Mouse (Mus musculus) embryonic fibroblast, embryonic 13.5 days (primary cell): Measurements from ENCODE around the gene Plcl1. TPM values are rescaled to one million over a fixed set of nuclear protein-coding genes. Genes with fewer than 3 reads are reported as not detected.
A peak's percentile ranks its signal among the peaks of the same experiment; 100 is the strongest.
"Not testable (repeated sequence)": the region's sequence is repeated elsewhere in the genome, so short reads cannot be mapped to it uniquely, and the experiment has no call there.

ENCODE experiments used
- H3K27ac ChIP-seq: 2 replicates; pipeline ENCODE4 v1.5.1; 2012; ENCODE audit warnings: low read length, control low read depth, inconsistent platforms; ENCODE audit not compliant: insufficient read depth
- H3K4me1 ChIP-seq: 2 replicates; pipeline ENCODE4 v1.6.1; 2011; ENCODE audit warnings: low read length; ENCODE audit not compliant: control insufficient read depth, insufficient read depth
- H3K4me3 ChIP-seq: 2 replicates; pipeline ENCODE4 v1.5.1; 2011; ENCODE audit warnings: mild to moderate bottlenecking, control low read depth, low read length; ENCODE audit not compliant: insufficient read depth
- CTCF ChIP-seq: IDR thresholded peaks from 2 replicates; pipeline ENCODE4 v1.5.1; 2011; ENCODE audit warnings: mild to moderate bottlenecking, control low read depth, low read length, moderate library complexity, borderline replicate concordance; ENCODE audit not compliant: insufficient read depth
- POLR2A ChIP-seq: IDR thresholded peaks from 2 replicates; pipeline ENCODE4 v1.6.1; 2011; ENCODE audit warnings: low read depth, mild to moderate bottlenecking, control low read depth, low read length, moderate library complexity
- polyA plus RNA-seq: library from polyadenylated mRNA; stranded (reverse); fragments of >200 nt; gene quantifications from 2 replicates; pipeline ENCODE4 v1.2.4, GENCODE M21; 2011; ENCODE audit warnings: low read depth; ENCODE audit not compliant: missing spikeins, insufficient read length

Plcl1 gene
- polyA plus RNA-seq, 1 experiment, result 10.9 TPM

DNA sequence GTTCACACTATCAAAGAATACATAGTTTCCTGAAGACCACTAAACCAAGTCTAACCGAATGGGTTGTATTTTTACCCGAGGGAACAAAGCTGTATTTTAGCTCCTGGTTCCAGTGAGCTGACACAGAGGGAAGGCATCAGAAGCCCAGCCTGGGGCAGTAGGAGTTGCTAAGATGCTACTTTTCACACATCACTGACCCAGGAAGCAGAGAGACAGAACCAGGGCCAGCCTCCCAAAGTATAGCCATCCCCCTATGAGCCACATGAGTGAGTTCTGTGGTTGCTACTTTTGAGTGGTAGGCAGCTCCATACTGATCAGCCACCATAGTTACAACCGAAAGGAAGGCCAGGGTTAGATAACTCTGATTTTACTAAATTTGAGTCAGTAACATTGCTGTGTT lies 106.4 kb downstream of the Plcl1 start:
- Histone ChIP-seq H3K4me1 (no peaks in the 10 kb centered on the region), H3K27ac (no peak overlapping the region), H3K4me3 (no peak overlapping the region)
- TF ChIP-seq CTCF, result no peak
- no peak for TF ChIP-seq POLR2A

DNA sequence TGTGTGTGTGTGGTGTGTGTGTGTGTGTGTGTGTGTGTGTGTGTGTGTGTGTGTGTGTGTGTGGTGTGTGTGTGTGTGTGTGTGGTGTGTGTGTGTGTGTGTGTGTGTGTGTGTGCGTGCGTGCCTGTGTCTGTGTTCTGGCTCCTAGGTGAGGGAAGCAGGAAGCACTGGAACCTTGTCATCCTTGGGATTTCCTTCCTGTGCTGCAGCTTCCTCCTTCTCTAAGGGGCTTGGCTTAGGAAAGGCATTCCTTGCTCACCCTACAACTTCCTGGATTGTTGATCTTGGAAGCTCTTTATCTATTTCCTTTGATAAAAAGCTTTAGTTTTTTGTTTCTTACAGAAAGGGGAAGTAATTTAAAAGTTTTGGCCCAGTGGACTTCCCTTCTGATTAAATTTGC lies 107.1 kb downstream of the Plcl1 start:
- not testable (repeated sequence) for H3K4me3 ChIP-seq, H3K27ac ChIP-seq, H3K4me1 ChIP-seq

DNA sequence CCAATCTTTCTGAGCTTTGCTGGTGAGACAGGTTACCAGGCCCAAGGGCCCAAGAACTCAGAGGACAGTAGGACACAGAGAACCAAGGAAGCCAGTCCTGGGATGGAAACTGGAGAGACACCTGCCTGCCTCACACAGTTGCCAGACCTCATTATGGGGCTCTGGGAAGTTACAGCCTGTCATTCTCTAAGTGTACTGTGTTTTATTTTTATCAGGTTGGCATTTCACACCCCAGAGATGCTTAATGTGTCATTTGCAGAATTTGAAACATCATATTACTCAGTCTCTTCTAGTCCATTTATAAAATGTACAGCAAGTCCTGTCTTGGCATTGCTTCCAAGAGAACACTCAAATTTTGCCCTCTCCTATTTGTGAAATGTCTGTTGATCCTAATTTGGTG lies 111.5 kb downstream of the Plcl1 start:
- no peak overlapping the region for H3K4me3 ChIP-seq
- TF ChIP-seq POLR2A, result no peak
- TF ChIP-seq CTCF, result no peak
- H3K27ac ChIP-seq, result no peak overlapping the region
- no peaks in the 10 kb centered on the region for H3K4me1 ChIP-seq

DNA sequence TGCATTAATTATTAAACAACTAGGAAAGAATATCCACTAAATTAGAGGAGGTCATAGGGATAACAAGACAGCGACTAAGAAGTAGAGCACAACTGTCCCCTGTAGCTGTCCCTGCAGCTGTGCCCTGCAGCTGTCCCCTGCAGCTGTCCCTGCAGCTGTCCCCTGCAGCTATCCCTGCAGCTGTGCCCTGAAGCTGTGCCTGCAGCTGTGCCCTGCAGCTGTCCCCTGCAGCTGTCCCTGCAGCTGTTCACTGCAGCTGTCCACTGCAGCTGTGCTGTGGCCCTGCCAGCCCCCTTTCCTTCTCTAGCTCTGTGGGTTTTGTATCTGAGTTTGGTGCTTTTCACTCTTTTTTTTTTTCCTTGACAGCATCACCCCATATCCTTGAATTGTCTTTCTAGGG lies 118.2 kb downstream of the Plcl1 start:
- H3K4me1 ChIP-seq, result peaks cover 3% of the 10 kb centered on the region
- H3K4me3 ChIP-seq, result no peak overlapping the region
- H3K27ac ChIP-seq, result no peak overlapping the region
- TF ChIP-seq CTCF, result no peak
- no peak for TF ChIP-seq POLR2A

DNA sequence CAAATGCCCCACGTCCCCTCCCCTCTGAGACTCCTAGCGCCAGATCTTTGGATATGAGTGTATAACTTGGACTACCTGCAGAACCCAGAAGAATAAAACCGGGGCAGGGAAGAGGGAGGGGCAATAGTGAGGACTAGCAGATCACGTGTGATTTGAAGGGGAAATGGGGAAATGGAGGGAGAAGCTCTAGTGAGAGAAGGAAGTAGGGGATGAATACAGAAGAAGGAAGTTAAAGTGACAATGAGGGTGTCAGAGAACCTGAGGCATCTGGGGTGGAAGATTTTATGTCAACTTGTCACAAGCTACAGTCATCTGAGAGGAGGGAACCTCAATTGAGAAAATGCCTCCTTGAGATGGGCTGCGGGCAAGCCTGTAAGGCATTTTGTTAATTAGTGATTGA lies 119.4 kb downstream of the Plcl1 start:
- H3K27ac ChIP-seq, result no peak overlapping the region
- no peak overlapping the region for H3K4me3 ChIP-seq
- H3K4me1 ChIP-seq, result peaks cover 10% of the 10 kb centered on the region
- TF ChIP-seq POLR2A (no peak), CTCF (no peak)

DNA sequence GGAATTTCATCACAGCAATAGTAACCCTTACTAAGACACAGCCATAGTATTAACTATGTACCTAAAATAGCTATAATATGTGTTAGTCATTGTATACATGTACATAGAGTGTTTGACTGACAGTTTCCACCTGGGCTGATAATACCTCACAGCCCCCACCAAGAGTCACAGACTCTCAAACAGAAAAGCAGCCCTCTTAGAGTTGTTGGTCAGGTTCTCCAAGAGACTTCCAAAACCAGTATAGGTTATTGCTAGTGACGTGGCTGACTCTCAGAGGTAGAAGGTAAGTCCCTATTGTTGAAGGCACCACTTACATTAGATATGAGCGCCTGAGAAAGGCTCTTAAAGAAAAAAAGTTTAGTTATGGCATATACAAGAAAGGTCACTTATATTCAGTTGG lies 120.0 kb downstream of the Plcl1 start:
- Histone ChIP-seq H3K4me1 (peaks cover 12% of the 10 kb centered on the region), H3K4me3 (no peak overlapping the region), H3K27ac (no peak overlapping the region)
- TF ChIP-seq POLR2A (no peak), CTCF (no peak)

DNA sequence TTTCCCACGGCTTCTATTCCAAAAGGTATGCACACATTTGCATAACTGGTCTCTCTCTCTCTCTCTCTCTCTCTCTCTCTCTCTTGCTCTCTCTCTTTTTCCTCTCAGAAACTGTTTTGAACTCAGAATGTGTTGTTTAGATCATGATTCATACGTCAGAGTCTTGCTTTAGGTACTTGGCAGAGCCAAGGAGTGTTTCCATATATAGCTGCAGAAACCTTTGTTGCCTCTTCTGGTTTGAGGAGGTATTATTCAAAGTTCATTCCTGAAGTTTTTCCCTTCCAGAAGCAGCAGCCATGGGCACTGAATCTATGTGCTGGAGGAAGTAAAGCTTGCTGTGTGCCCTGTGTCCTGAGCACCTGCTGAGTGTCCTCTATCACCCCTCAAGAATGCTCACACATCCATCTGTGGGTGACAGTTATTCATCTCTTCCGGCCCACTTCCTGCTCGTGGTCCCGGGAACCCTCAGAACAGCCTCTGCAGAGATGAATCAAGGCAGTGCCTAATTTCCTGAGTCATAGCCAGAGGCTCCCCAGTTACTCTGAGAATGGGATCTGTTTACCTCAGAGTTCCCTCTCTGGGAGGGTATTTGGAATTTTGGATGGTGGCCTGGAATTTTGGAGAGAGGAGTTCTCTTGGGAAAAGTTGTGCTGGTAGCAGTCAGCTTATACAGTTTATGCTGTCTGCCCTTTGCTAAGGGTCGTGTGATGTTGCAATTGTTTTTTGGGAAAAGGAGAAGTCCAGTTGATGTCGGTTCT lies 123.0 kb downstream of the Plcl1 start:
- Histone ChIP-seq H3K4me3 (no peak overlapping the region), H3K4me1 (peaks cover 19% of the 10 kb centered on the region), H3K27ac (peak overlapping the region; percentile 93)
- no peak for TF ChIP-seq POLR2A

DNA sequence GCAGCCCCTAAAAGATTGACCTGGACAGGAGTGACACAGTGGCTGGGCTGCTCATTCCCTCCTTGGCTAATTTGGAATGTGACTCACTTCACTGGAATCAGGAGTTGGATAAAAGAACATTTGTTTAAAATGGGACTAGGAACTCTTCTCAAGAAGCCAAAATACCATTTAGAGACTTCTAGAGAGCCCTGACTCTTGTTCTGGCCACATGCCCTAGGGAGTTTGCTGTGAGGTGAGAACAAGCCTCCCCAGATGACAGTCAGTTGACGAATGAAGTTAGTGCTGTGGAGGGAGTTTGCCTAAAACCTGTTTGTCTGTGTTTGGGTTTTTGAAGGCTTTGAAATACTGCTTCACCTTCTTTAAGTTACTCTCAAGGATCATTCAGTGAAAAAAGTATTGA lies 128.1 kb downstream of the Plcl1 start:
- Histone ChIP-seq H3K4me3 (no peak overlapping the region), H3K27ac (no peak overlapping the region), H3K4me1 (peaks cover 19% of the 10 kb centered on the region)
- TF ChIP-seq POLR2A (no peak), CTCF (no peak)

DNA sequence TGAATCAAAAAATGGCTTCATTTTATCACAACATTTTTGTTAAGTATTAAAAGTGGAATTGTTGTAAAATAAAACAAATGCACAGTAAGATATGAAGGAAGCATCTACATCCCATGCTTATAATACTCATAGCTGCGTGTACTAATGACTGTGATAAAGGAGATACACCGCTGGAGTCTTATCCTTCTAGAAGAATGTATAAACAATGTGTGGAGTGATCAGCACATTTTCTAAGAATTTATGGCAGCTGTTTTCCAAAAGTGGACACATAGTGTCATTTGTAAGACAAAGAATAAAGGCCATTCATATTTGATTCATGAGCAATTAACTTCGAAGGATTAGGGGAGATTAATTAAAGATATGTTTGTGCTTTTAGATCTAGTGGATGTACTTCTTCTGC lies 148.7 kb downstream of the Plcl1 start:
- Histone ChIP-seq H3K4me1 (no peaks in the 10 kb centered on the region), H3K27ac (no peak overlapping the region)
- TF ChIP-seq CTCF (no peak), POLR2A (no peak)

DNA sequence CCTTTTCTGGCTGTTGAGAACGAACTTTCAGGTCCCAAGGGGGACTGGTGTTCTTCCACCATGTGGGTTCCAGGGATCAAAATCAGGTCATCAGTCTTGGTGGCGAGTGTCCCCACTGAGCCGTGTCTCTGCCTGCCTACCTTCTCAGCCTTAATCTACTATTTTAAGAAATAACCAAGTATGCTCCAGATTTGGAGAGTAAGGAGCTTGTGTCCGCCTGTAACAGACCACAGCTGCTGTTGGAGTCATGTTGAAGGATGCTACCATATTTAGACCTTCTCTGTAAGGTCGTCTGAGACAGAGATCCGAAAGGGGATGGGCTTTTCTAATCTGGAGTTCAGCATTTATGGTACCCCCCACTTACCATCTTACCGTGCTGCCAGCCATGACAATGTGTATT lies 152.2 kb downstream of the Plcl1 start:
- H3K4me1 ChIP-seq, result no peaks in the 10 kb centered on the region
- no peak for TF ChIP-seq CTCF
- TF ChIP-seq POLR2A, result no peak
- no peak overlapping the region for H3K27ac ChIP-seq
- H3K4me3 ChIP-seq, result no peak overlapping the region

More for the DNA sequence above, 148.7 kb downstream of the Plcl1 start:
- H3K4me3 ChIP-seq, result no peak overlapping the region

DNA sequence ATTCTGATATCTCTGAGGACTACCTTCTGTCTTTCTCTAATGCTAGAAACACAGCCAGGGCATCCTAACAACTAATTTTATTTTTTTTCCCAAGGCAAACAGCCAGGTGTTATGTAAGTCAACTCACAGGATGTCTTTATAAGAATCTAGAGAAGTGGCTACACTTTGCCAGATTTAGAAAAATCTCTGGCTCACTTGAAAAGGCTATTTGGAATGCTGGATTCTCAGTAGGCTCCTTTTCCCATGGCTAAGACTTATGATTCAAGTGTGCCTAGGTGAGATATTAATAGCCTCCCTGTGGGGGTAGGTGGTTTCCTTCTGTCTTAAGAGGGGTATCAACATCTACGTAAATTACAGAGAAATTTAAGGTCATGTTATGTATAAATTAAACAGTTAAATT lies 152.7 kb downstream of the Plcl1 start:
- no peak for TF ChIP-seq POLR2A
- TF ChIP-seq CTCF, result no peak
- Histone ChIP-seq H3K4me3 (no peak overlapping the region), H3K4me1 (no peaks in the 10 kb centered on the region), H3K27ac (no peak overlapping the region)
